Mouse (Mus musculus): ENCODE measurements around the gene Il17c.

GRCm38 (mm10) chr8:122393717-122394116 lies 28.1 kb upstream of the Il17c start:
- TF ChIP-seq CTCF (IDR thresholded peaks at IDR 0.05; ENCODE audit: insufficient read depth, low read depth, low read length) (no peak), POLR2A (IDR thresholded peaks at IDR 0.05; ENCODE audit: insufficient read depth, low read depth, low read length) (no peak)
